Mouse (Mus musculus) inflammation-experienced regulatory T-cells, adult 6 months (primary cell): ENCODE data around the gene Tmem266. TPM values are rescaled to one million over a fixed set of nuclear protein-coding genes. Genes with fewer than 3 reads are reported as not detected.

Source experiments
- ATAC-seq: one replicate; pipeline ENCODE4 v1.8.0; 2017
- polyA plus RNA-seq, 3 experiments: library from polyadenylated mRNA; unstranded; fragments of 100-300 nt; shearing (Covaris generic); gene quantifications; one replicate each; pipeline ENCODE4 v1.2.1; 2017

The Tmem266 gene
- not detected for polyA plus RNA-seq

DNA sequence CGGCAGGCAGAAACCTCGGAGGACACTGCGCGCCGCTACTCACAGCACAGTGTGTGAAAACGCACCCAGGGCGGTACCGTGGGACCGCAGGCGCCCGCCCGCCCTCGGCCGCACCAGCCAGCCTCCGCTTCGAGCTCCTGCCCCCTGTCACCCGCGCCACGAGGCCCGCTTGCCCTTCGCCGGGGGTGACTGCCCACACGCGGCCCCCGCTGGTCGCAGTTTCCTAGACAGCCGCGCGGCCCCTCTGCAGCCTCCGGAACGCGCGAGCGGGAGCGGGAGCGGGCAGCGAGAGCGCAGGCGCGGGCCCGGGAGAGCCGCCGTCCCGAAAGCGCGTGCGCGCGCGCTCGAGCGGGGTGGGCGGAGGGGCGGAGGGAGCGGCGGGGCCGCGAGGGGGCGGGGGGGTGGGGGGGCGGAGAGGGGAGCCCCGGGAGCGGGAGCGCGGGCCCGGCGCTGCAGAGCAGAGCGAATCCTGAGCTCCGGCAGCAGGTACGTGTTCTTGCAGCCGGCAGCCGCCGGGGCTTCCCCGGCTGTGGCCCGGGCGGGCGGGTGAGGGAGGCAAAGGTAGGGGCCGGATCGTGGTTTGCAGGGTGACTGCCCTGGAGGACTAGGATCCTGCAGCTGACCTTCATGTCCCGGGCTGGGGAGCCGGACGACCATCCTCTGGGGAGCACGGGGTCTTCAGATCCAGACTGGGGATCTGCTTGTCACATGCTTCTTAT, at the start of gene Tmem266, which contains the start of gene Nrg4:
Tmem266 (plus strand) TSS at position 399 of the 719 bp plus-strand sequence.
Nrg4 (minus strand) TSS at position 330 of the 719 bp plus-strand sequence.
- peak; percentile 56 for ATAC-seq

DNA sequence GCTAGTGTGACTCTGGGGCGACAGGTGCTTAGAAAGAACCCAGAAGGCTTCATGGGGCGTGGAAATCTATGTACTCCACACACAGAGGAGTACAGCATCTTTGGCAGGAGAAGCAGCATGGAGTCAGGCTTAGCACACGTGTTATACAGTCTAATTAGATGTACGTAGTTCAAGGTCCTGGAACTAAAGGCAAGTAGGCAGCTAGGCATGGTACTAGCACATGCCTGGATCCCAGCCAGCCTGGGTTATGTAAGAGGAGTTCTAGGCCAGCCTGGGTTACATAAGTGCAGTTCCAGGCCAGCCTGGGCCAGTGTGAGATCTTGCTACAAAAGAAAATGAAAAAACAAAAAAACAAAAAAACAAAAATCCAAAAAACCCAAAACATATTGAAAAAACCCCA, 49.2 kb upstream of the Tmem266 start:
- no peak for ATAC-seq

DNA sequence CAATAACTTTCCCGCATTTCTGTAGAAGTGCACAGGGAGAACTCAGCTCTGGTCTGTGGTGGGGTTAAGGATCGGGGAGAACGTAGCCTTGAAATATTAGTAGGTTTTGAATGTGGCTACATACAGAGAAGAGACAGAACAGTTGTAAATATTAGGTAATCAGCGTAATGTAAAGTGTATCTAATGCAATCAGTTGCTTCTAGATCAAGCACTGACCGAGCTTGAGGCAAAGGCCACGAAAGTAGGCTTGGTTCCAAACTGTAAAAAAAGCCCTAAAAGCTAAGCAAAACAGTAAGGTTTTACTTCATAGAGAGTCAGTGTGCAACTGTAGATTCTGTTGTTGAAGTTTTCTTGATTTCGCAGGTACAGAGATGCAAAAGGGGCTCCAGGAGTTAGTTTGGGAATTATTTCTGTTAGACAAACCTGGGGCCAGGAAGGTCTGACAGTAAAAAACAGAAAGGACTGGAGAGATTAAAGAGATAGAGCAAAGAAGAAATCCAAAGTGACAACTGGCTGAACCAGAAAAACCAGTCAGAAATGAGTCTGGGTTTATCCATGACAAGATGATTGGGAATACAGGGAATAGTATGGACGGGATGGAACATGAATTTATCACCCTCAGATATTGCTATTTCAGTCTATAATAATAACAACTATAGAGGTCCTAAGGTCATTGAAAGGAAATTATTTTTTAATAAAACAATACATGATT, 47.4 kb upstream of the Tmem266 start:
- no peak for ATAC-seq

DNA sequence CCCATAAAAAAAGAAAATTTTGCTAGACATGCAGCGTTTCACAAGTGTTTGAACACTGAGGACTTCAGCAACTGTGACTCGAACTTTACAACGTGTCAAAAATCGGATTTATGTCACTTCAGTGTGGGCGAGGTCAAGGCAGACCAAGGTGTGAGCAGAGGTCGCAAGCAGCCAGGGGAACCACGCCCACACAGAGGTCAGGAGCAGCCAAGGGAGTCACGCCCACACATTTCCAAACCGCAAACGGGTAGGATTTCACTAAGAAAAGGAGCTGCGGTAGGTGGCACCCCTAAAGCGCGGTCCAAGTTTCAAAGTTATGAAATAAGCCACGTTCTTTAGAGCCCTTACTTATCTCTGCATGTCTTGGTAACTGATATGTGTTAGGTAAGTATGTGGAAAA, 43.2 kb upstream of the Tmem266 start:
- ATAC-seq: no peak

DNA sequence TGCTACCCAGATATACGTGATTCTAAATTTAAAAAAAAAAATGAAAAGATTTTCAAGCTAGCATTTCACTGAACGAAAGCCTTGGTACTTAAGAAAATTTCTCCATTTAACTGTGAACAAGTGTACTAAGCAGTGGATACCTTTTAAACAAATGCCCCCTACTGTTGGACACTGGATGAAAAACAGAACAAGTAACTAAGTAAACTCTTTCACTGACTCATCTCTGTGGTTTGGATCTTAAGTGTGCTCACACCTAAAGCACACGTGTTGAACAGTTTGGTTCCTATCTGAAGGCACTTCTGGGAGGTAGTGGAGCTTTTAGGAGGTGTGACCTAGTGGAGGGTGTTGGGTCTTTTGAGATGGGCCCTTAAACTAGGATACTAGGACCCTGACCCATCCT, 41.5 kb upstream of the Tmem266 start:
- no peak for ATAC-seq

DNA sequence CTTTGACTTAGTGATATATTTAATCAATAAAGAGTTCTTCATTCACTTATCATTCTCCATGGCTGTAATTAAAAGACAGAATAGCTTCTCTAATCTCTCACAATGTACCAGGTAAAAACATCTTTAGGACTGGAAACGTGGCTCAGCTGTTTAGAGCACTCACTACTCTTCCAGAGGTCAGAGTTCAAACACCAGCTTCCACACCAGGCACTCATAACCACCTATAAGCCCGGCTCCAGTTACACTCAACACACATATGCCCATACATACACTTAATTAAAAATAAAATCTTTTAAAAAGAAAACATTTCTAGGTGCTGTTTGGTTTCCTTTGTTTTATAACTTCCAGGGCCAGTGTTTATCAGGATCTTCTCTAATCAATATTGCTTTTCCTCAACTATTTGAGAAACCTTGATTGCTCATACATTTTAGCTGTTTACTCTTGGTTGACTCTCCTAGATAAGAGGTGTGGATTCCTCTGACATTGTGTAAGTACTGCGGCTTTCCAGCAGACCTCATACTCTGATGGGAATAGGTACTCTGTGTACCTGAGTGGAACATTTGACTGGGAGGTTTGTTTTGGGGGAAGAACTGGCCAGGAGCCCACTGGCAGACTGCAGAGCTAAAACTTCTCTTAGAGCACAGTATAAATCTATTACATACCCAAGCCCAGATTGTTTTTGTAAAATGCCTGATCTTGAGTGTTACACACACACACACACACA, 37.1 kb upstream of the Tmem266 start:
- ATAC-seq: no peak

DNA sequence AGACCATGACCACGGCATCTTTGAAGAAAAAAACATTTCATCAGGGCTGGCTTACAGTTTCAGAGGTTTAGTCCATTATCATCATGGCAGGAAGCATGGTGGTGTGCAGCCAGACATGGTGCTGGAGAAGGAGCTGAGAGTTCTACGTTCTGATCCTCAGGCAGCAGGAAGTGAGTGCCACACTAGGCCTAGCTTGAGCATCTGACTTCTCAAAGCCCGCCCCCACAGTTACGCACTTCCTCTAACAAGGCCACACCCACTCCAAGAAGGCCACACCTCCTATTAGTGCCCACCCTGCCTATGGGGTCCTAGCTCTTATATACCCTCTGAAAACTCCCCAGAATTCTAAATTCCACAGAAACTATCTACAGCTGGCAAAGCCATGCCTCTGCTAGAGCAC, 34.7 kb upstream of the Tmem266 start:
- no peak for ATAC-seq

DNA sequence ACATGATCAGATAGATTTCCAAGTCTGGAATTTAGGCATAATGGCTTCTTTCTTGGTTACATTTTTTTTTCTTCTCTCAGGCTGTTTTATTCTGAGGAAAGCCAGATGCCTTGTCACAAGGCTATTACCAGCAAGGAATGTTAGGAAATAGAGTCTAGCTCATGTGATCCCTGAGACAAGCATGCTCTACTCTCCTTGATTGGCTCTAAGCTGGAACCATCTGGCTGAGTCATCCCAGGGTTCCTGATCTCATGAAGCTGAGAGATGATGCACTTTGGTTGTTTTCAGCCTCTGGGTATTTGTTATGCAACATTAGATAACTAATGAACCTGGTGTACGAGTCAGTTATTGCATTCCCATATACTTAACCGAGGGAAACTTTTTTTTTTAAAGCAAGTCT, 30.5 kb upstream of the Tmem266 start:
- ATAC-seq: no peak

DNA sequence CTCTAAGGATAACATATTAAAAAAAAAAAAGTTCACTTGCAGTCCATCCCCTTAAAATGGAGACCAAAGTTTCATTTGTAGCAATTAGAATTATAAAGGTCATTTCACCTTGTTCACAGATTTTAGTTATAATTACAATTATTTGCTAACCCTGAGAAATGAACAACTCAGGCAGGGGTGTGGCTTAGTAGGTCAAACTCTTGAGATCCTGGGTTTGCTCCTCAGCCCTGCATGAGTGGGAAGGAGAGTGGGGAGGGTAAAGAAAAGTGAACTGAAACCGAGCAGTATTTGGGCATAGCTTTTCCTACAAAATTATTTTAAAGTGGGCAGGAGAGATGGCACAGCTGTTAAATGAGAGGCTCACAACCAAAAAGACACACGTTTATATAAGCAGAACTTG, 19.6 kb upstream of the Tmem266 start:
- ATAC-seq: no peak

DNA sequence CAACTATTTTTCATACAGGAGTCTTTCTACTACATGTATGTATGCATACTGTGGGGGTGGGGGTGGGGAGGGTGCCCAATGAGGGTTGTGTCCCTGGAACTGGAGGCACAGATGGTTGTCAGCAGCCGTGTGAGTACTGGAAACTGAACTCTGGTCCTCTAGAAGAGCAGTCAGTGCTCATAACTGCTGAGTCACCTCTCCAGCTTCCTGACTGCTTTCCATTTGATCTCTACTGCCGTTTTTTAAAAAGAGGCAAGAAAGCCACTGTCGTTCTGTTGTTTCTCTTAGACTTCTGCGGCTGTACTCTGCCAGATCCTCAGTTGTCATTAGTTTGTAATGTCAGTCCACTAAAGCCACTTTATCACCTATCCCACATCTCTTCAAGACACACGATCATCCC, 19.2 kb upstream of the Tmem266 start:
- ATAC-seq: no peak

DNA sequence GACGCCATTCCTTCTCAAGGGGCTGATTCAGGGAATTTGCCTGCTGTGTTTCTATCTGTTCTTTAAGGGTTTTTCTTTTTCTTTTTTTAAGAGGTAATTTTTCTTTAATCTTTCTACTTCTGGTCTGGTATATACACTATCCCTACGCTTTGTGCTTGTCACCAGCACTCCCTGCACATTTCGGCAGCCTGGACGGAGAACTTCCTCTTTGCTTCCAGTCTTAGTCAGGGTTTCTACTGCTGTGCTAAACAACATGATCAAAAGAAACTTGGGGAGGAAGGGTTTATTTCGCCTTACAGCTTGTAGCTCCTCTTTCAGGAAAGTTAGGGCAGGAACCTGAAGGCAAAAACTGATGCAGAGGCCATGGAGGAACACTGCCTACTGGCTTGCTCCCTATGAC, 18.3 kb upstream of the Tmem266 start:
- ATAC-seq: no peak

DNA sequence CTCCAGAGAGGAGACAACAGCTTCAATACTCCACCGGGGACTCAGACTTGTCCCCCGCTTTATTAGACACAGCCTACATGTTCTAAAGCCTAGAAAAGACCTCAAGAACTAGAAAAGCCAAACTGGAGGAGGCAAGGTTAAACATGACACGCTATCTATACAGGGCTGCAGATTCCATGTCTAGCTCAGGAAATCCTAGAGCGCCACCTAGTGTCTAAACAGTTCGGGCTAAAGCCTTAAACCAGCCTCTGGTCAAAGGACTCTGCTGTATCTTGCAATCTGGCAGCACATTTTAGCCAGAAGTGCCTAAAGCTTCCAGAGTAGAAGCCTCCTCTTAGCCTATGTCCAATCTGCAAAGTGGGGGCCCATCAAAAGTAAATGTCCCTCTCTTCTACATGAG, 15.2 kb upstream of the Tmem266 start:
- ATAC-seq: no peak

DNA sequence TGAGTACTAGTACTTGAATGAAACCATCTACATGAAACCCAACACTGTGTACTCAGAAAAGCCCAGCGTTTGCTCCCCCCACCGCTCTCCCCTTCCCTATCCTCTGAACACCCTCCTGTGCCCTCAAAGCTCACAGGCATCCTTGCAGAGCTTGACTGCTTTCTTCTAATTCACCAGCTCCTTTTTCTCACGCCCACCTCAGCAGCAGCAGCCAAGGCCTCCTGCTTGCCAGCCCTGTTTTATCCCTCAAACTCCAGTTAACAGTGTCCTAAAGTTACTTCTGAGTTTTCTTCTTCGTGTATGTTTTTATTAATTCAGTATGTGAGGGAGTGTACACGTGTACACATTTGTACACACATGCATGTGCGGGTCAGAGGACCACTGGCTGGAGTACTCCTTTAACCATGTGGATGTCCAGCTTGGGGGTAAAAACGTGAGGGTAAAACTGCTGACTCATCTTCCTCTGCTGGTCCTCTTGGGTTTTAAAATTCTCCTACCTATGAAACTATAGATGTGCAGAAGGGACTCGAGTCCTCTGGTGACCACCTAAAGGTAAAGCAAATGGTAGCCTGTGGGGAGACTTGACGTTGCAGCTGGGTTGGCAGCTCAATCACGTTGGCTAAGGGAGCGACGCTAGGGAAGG, 13.0 kb upstream of the Tmem266 start:
- no peak for ATAC-seq

DNA sequence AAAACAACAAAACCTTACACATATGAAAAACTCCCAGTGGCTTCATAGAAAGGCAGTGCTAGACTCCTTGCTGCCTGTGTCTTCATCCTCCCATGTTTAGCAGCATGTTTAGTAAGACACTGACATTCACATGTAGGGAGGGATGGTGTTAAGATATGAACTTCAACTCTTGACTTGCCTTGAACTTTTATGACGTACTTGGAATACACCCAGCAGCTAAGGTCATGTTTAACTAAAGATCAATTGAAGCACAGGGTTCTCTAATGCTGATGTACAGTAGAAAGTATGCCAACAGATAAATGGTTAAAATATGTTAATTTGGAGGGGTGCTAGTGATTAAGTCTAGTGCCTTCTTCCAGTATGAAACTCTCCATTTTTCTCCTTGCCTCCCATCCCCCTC, 4.1 kb upstream of the Tmem266 start:
- no peak for ATAC-seq

DNA sequence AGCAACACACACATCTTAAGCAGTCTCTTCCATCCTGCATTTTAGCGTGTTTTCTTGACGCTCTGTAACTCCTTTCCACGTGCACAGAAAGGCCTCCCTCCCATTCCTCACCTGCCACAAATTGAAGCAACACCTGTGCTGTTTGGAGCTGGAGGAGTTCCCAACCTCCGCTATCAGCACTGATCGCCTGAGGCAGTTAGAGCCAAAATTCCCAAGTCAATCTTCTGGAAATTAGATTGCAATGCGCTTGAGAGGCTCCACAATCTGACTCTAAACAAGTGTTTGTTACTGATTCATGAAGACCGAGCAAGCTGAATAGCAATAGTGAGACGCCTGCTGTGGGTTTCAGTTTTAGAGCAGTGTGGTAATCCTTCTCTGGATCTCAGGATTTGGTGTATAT, 2.6 kb upstream of the Tmem266 start:
- no peak for ATAC-seq

DNA sequence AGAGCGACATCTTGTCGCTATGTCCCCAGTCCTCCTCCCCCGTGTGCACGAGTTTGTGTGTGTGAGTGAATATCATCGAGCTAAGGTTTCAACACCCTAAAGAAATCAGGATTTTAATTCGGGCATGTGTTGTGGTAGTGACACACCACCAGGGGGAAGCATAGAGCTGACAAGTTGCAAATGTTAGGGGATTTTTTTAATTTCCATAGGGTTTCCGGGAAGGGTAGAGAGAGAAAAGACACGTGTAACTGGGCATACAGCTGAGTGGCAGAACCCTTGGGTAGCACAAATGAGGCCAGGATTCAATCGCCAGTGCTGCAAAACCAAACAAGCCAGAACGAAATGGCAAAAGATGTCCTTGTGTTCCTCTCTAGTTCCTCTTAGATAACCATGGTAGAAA, 2.2 kb upstream of the Tmem266 start:
- ATAC-seq: no peak

DNA sequence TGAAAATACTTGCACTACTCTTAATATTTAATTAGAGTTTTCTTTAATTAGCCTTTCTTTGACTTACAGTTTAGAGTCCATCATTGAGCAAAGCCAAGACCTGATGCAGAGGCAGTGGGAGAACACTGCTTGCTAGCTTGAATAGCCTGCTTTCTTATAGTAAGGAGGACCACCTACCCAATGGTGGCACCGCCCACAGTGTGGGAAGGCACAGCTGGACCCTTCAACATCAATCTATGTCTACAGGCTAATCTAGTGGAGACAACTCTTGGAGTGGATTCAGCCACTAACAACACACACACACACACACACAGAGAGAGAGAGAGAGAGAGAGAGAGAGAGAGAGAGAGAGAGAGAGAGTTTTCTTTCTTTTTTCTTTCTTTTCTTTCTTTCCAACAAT, 1.7 kb upstream of the Tmem266 start:
- no peak for ATAC-seq

DNA sequence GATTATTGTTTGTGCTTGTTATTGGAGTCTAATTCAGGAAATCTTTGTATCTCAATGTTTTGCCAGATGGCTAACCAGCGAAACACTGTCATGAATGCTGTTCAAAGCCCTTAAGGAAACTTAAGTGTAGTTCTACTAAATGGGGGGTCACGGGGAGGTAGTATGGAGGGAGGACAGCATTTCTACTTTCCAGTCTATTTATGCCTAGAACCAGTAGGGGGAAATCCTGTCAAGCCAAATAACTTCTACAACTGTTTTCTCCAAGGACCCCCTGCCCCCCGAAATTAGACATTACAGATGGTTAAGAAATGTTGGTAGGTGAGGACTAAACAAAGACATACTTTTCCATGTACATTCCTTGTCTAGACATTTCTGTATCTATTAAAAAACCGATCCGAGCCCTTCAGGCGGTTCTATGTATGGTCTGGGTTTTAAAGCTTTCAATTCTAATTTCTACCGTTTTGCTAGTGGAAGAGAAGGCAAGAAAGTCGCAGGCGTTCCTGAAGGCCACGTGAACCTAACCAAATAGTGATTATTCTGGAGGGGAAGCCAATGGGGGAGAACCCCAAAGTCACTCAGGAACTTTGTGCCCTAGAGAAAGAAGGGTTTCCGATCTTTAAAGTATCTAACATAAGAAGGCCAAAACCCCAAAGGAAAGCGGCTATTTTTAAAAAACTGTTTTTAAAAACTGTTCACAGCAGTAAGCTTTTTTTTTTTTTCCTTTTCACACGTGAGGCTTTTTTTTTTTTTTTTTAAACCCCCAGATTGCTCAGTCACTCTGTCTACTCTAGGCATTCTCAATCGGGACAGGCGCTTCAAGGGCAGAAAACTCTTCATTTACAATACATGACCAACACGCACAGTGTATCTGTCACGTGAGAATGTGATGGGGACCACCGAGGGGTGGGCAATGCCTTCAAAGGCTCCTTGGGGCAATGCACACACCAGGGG, 874 bp upstream of the Tmem266 start:
- ATAC-seq: no peak

DNA sequence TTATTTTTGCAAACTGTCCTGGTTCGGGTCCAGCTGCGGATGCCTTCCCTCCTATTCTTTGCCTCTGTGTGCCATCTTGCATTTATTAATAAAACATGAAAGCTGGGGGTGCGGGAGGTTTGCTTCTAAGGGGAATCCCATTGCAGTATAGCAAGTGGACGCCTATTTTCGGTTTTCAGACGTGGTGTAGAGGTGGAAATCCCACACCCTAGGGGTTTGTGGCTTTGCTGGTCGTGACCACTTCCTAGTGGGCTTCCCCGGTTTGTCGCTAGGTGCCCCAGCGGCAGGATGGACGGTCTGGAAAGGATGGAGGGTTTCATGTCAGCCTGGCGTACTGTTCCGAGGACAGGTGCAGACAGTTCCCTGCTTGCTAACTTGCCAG, 512 bp downstream of the Tmem266 start:
- ATAC-seq: peak; percentile 63

DNA sequence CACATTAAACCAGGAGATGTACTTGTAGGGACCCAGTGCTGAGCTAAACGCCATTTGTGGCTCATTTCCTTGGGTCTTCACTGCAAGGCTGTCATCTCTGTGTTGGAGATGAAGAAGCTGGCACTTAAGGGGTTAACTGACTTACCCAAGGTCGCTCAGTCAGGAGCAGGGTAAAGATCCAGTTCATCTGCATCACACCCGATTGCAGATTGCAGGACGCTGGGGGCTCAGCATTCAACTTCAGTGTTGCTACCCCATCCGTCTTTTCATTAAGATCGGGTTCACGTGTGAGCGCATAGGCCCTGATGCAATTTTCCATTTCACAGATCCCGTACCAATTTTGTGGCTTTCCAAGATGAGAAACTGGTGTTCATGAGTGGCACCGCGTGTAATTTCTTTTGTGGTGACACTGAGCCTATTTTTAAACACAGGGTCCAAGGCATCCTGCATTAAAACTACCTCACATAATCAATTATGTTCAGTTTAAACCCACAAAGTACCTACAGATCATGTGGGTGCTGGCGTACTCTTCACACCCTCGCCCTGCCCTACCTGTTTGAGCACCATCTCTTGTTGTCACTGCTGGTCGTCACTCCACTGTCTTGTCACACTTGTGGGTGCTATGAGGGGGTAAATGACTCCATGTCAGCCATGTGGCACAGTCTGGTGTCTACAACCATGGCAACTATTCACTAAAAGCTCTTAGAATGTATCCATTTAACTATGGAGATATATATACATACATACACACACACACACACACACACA, 1.6 kb downstream of the Tmem266 start:
- ATAC-seq: no peak

DNA sequence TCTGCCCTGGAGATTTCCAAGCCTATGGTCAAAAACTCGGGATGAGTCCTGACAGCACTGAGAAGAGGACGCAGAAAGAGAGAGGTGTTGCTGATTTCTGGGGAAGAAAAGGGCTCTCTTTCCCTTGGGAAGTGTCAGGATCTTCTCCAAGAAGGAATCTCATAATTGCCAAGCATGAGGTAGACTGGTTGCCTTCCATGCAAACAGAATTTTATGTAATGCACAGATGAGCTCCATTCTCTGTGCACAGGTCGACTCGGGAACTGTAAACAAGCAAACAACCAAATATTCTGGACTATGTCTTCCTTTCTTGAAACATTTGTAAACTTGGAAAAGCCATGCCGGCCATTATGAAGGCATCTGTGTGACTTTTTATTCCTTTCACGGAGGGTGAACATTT, 2.7 kb downstream of the Tmem266 start:
- ATAC-seq: no peak
